Mouse (Mus musculus) heart, postnatal 0 days (tissue): ENCODE data around the gene Nap1l4. TPM values are rescaled to one million over a fixed set of nuclear protein-coding genes. Genes with fewer than 3 reads are reported as not detected.

Source experiments
- ATAC-seq: fragments of 200-750 bp; cut with Nextera tagmentation; 2 replicates; pipeline ENCODE4 v1.8.0; 2017; ENCODE audit warnings: low read depth, moderate number of reproducible peaks, moderate library complexity; ENCODE audit not compliant: insufficient read depth
- DNase-seq: peaks from one replicate; pipeline ENCODE4 v3.0.0-alpha.2; 2016; ENCODE audit warnings: low spot score
- H3K27ac ChIP-seq: fragments of 300-500 bp; sonication (generic); 2 replicates; pipeline ENCODE4 v1.5.1; 2014; ENCODE audit warnings: low read depth, mild to moderate bottlenecking
- H3K27me3 ChIP-seq: fragments of 300-500 bp; sonication (generic); 2 replicates; pipeline ENCODE4 v1.6.1; 2014; ENCODE audit warnings: low read length, mixed read lengths; ENCODE audit not compliant: control insufficient read depth, insufficient read depth
- H3K36me3 ChIP-seq: fragments of 300-500 bp; sonication (generic); replicated peaks from 2 replicates; pipeline ENCODE4 v1.6.1; 2014; ENCODE audit warnings: low read length, mixed read lengths; ENCODE audit not compliant: control insufficient read depth, insufficient read depth
- H3K4me1 ChIP-seq: fragments of 300-500 bp; sonication (generic); 2 replicates; pipeline ENCODE4 v1.6.1; 2014; ENCODE audit warnings: antibody characterized with exemption; ENCODE audit not compliant: control insufficient read depth, insufficient read depth
- H3K4me2 ChIP-seq: fragments of 300-500 bp; sonication (generic); 2 replicates; pipeline ENCODE4 v1.6.1; 2014; ENCODE audit warnings: low read depth, mild to moderate bottlenecking, low read length, moderate library complexity
- H3K4me3 ChIP-seq: fragments of 300-500 bp; sonication (generic); 2 replicates; pipeline ENCODE4 v1.5.1; 2014; ENCODE audit warnings: low read depth, low read length
- H3K9ac ChIP-seq: fragments of 300-500 bp; sonication (generic); replicated peaks from 2 replicates; pipeline ENCODE4 v1.6.1; 2014; ENCODE audit warnings: low read depth, low read length, mixed read lengths
- H3K9me3 ChIP-seq: fragments of 300-500 bp; sonication (generic); replicated peaks from 2 replicates; pipeline ENCODE4 v1.6.1; 2016; ENCODE audit warnings: low read length; ENCODE audit not compliant: control insufficient read depth
- CTCF ChIP-seq: IDR thresholded peaks from 2 replicates; pipeline ENCODE4 v1.5.1; 2016; ENCODE audit warnings: antibody characterized with exemption, control low read depth, low read depth
- EP300 ChIP-seq: IDR thresholded peaks from 2 replicates; pipeline ENCODE4 v1.6.1; 2016; ENCODE audit warnings: antibody characterized with exemption, low read depth
- WGBS: fragments of 180-500 bp; shearing (Covaris S2); extraction: QIAGEN DNeasy Blood & Tissue Kit; methylation state at CpG from one replicate; pipeline ENCODE4 v1.1.7; 2014; 5-methylcytosine and 5-hydroxymethylcytosine counted together
- polyA plus RNA-seq: library from polyadenylated mRNA; unstranded; fragments of >200 nt; fragmentation: Nextera tagmentation; extraction: Ambion mirVana; gene quantifications from 2 replicates; pipeline ENCODE4 v1.2.1, GENCODE M21; 2015
- total RNA-seq: library from RNA; depleted of rRNA; stranded (reverse); fragments of >200 nt; gene quantifications from 2 replicates; pipeline ENCODE4 v1.2.3, GENCODE M21; 2014; ENCODE audit warnings: low replicate concordance

Gene Nap1l4
- total and polyA plus RNA-seq, 2 experiments from 2014 or later: 153 to 200 TPM

DNA sequence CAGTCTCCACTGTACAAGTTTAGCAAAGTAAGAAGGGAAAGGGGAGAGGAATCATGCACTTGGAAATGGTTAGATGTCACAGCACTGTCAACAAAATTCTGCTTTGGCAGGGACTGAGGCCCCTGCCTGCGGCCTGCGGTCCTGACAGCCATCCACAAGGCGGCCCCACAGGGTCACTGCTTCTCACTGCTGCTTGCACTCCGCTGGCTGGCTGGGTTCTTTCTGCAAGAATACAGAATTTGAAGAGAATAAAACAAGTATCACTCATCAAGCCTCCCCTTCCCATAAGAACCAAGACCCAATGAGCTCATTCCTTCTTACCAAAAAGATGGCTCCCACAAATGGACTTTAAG, 34.5 kb downstream of the Nap1l4 start:
- 92% methylated on average over 4 of the region's 4 CpGs for WGBS
- DNase-seq: no peak
- H3K4me3 ChIP-seq: no peak overlapping the region
- no peaks in the 10 kb centered on the region for H3K9me3 ChIP-seq
- H3K9ac ChIP-seq: no peak overlapping the region
- TF ChIP-seq EP300 (no peak), CTCF (no peak)
- H3K27me3 ChIP-seq: no peaks in the 10 kb centered on the region
- no peaks in the 10 kb centered on the region for H3K4me1 ChIP-seq
- no peak for ATAC-seq
- H3K4me2 ChIP-seq: no peak overlapping the region
- H3K36me3 ChIP-seq: peaks cover 65% of the 10 kb centered on the region
- H3K27ac ChIP-seq: no peak overlapping the region

DNA sequence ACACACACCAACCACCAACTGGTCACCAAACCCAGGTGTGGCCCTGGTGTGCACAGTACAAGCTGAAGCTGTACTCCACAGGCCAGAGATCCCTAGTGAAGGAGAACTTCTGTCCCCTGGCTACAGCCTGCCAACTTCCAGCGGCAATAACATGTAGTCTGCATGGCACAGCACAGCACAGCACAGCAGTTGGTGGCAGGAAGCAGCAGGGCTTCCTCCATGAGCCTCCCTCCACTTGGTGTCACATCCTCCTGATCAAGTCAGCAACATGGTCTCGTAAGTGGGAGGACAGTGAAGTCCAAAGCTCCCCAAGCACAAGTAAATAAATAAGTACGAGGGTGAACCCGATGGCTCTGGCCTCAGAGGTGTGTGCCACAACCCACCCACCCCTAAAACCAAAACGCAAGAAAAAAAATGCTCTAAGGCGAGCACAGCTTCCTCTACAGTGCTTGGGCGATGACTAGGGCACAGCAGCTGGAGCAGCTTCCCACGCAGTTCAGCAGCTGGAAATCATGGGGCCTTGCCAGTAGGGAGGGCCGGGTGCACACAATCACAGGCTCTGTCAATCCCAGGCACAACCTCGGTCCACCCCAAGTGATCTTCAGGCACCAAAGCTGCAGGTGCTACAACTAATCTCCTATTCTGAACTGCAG, 35.0 kb downstream of the Nap1l4 start:
- no peak overlapping the region for H3K9ac ChIP-seq
- DNase-seq (no peak), ATAC-seq (no peak)
- no peak overlapping the region for H3K27ac ChIP-seq
- no peak for TF ChIP-seq EP300
- no peak for TF ChIP-seq CTCF
- WGBS: 87% methylated on average over 10 of the region's 10 CpGs
- no peak overlapping the region for H3K4me2 ChIP-seq
- H3K36me3 ChIP-seq: peaks cover 60% of the 10 kb centered on the region
- H3K9me3 ChIP-seq: no peaks in the 10 kb centered on the region
- H3K27me3 ChIP-seq: no peaks in the 10 kb centered on the region
- no peak overlapping the region for H3K4me3 ChIP-seq
- H3K4me1 ChIP-seq: no peaks in the 10 kb centered on the region

GRCm38 (mm10) chr7:143511335-143511712, 37.6 kb downstream of the Nap1l4 start:
- no peaks in the 10 kb centered on the region for H3K4me1 ChIP-seq
- no peak overlapping the region for H3K4me3 ChIP-seq
- no peak overlapping the region for H3K4me2 ChIP-seq
- DNase-seq (no peak), ATAC-seq (no peak)
- H3K27me3 ChIP-seq: no peaks in the 10 kb centered on the region
- TF ChIP-seq EP300 (no peak), CTCF (no peak)
- no peaks in the 10 kb centered on the region for H3K9me3 ChIP-seq
- H3K36me3 ChIP-seq: peaks cover 35% of the 10 kb centered on the region
- H3K9ac ChIP-seq: no peak overlapping the region
- H3K27ac ChIP-seq: no peak overlapping the region

GRCm38 (mm10) chr7:143510593-143511334, 38.1 kb downstream of the Nap1l4 start:
- 94% methylated on average over 3 of the region's 3 CpGs for WGBS
- Histone ChIP-seq H3K9me3 (no peaks in the 10 kb centered on the region), H3K4me2 (no peak overlapping the region), H3K36me3 (peaks cover 29% of the 10 kb centered on the region), H3K27ac (no peak overlapping the region), H3K4me1 (no peaks in the 10 kb centered on the region), H3K9ac (no peak overlapping the region), H3K27me3 (no peaks in the 10 kb centered on the region), H3K4me3 (no peak overlapping the region)
- DNase-seq: no peak
- ATAC-seq: no peak
- TF ChIP-seq CTCF (no peak), EP300 (no peak)

DNA sequence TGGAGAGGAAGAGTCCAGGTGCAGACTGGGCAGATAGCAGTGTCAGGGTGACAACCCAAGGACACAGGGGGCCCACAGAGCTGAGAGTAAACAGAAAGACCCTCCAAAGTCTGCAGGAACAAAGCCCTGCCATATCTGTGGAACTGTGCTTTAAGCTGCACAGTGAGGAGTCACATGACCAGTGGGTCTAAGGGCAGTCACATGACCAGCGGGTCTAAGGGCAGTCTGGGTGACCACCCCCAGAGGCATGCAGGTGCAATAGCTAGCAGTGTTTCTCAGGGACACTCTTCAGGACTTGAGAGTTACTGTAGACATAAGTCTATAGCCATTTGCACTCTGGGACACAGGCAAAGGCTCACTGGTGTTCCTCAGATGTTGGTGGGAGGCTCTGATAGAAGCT, 39.3 kb downstream of the Nap1l4 start:
- no peak for TF ChIP-seq EP300
- no peak for TF ChIP-seq CTCF
- H3K27ac ChIP-seq: no peak overlapping the region
- no peaks in the 10 kb centered on the region for H3K4me1 ChIP-seq
- no peak overlapping the region for H3K4me2 ChIP-seq
- 70% methylated on average over 1 of the region's 1 CpGs for WGBS
- H3K27me3 ChIP-seq: 0 out of 2 replicates have a peak, but pooled peaks cover 4% of the 10 kb centered on the region
- H3K4me3 ChIP-seq: no peak overlapping the region
- no peaks in the 10 kb centered on the region for H3K9me3 ChIP-seq
- ATAC-seq (no peak), DNase-seq (no peak)
- peaks cover 17% of the 10 kb centered on the region for H3K36me3 ChIP-seq
- H3K9ac ChIP-seq: no peak overlapping the region
